Mouse (Mus musculus): ENCODE data around the gene Folr1.

Folr1 gene

GRCm38 (mm10) chr7:101833352-101833751 is 37.2 kb downstream of the Folr1 start:
- DNase-seq (ENCODE audit: low read depth), result peak; percentile 33

GRCm38 (mm10) chr7:101832372-101832771 is 38.2 kb downstream of the Folr1 start:
- no peak for DNase-seq (ENCODE audit: low read depth)

GRCm38 (mm10) chr7:101831437-101831836 is 39.2 kb downstream of the Folr1 start:
- DNase-seq (ENCODE audit: low read depth), result no peak

- no peak for DNase-seq (ENCODE audit: low read depth)
Observed at GRCm38 (mm10) chr7:101830373-101830772, 40.2 kb downstream of the Folr1 start.

- DNase-seq (ENCODE audit: low read depth), result no peak
Observed at GRCm38 (mm10) chr7:101823758-101824630, 46.6 kb downstream of the Folr1 start.

GRCm38 (mm10) chr7:101822836-101823757 is 47.5 kb downstream of the Folr1 start:
- peak; percentile 14 for DNase-seq (ENCODE audit: low read depth)

GRCm38 (mm10) chr7:101821571-101822501 is 48.8 kb downstream of the Folr1 start:
- no peak for DNase-seq (ENCODE audit: low read depth)

- DNase-seq (ENCODE audit: low read depth), result no peak
Observed at GRCm38 (mm10) chr7:101820295-101821030, 50.1 kb downstream of the Folr1 start.

GRCm38 (mm10) chr7:101817861-101818401 is 52.7 kb downstream of the Folr1 start, which contains the start of gene Phox2a:
Gene Phox2a, plus strand, starts transcription at chr7:101818313.
- DNase-seq (ENCODE audit: low read depth), result no peak

Measured in NIH3T3 (cell line).